Mouse (Mus musculus): Measurements from ENCODE around the gene Scamp4. TPM values are rescaled to one million over a fixed set of nuclear protein-coding genes. Genes with fewer than 3 reads are reported as not detected.
A peak's percentile ranks its signal among the peaks of the same experiment; 100 is the strongest.

The Scamp4 gene
- polyA plus RNA-seq, 1 experiment from 2014 or later, result 102 TPM

GRCm38 (mm10) chr10:80570871-80571836 is 31.5 kb upstream of the Scamp4 start:
- Histone ChIP-seq H3K36me3 (peaks cover 23% of the 10 kb centered on the region), H3K4me2 (peak overlapping the region; percentile 43), H3K9ac (peak overlapping the region; percentile 21), H3K4me3 (peak overlapping the region; percentile 14; the same call in 1 of the 2 replicates), H3K27ac (peak overlapping the region; percentile 68), H3K4me1 (peaks cover 73% of the 10 kb centered on the region), H3K27me3 (no peaks in the 10 kb centered on the region), H3K9me3 (no peaks in the 10 kb centered on the region)
- 20% methylated on average over 30 of the region's 30 CpGs for WGBS
- ATAC-seq (ENCODE audit: insufficient number of reproducible peaks, low FRiP score, low TSS enrichment, low read depth), result peak; percentile 12; the same call in 1 of the 2 replicates

- H3K9ac ChIP-seq, result no peak overlapping the region
- no peaks in the 10 kb centered on the region for H3K9me3 ChIP-seq
- H3K4me2 ChIP-seq, result no peak overlapping the region
- ATAC-seq (ENCODE audit: insufficient number of reproducible peaks, low FRiP score, low TSS enrichment, low read depth), result no peak
- no peak overlapping the region for H3K4me3 ChIP-seq
- peaks cover 71% of the 10 kb centered on the region for H3K4me1 ChIP-seq
- H3K27ac ChIP-seq, result 0 out of 2 replicates have a peak overlapping the region, but pooled peaks have one; percentile 33
- 74% methylated on average over 2 of the region's 2 CpGs for WGBS
- peaks cover 18% of the 10 kb centered on the region for H3K36me3 ChIP-seq
- H3K27me3 ChIP-seq, result no peaks in the 10 kb centered on the region
Measured at GRCm38 (mm10) chr10:80572477-80572876, 30.2 kb upstream of the Scamp4 start.

GRCm38 (mm10) chr10:80573944-80574343 is 28.7 kb upstream of the Scamp4 start:
- H3K4me2 ChIP-seq, result no peak overlapping the region
- no peak overlapping the region for H3K4me3 ChIP-seq
- WGBS, result 59% methylated on average over 9 of the region's 9 CpGs
- H3K9me3 ChIP-seq, result no peaks in the 10 kb centered on the region
- no peak overlapping the region for H3K9ac ChIP-seq
- H3K27ac ChIP-seq, result peak overlapping the region; percentile 52; the same call in 1 of the 2 replicates
- no peaks in the 10 kb centered on the region for H3K27me3 ChIP-seq
- H3K36me3 ChIP-seq, result peaks cover 4% of the 10 kb centered on the region; the same call in 1 of the 2 replicates
- ATAC-seq (ENCODE audit: insufficient number of reproducible peaks, low FRiP score, low TSS enrichment, low read depth), result no peak
- peaks cover 80% of the 10 kb centered on the region for H3K4me1 ChIP-seq

GRCm38 (mm10) chr10:80574896-80575295 is 27.8 kb upstream of the Scamp4 start:
- Histone ChIP-seq H3K4me2 (no peak overlapping the region), H3K27ac (no peak overlapping the region), H3K9ac (no peak overlapping the region), H3K9me3 (no peaks in the 10 kb centered on the region), H3K27me3 (no peaks in the 10 kb centered on the region), H3K4me3 (peak overlapping the region; percentile 90; the same call in 1 of the 2 replicates), H3K4me1 (peaks cover 77% of the 10 kb centered on the region), H3K36me3 (no peaks in the 10 kb centered on the region)
- WGBS, result 67% methylated on average over 3 of the region's 3 CpGs
- ATAC-seq (ENCODE audit: insufficient number of reproducible peaks, low FRiP score, low TSS enrichment, low read depth), result no peak

- Histone ChIP-seq H3K27me3 (no peaks in the 10 kb centered on the region), H3K4me3 (peak overlapping the region; percentile 90), H3K36me3 (peaks cover 2% of the 10 kb centered on the region; the same call in 1 of the 2 replicates), H3K27ac (peak overlapping the region; percentile 95; the same call in 1 of the 2 replicates), H3K4me2 (peak overlapping the region; percentile 91), H3K9me3 (no peaks in the 10 kb centered on the region), H3K4me1 (peaks cover 66% of the 10 kb centered on the region), H3K9ac (peak overlapping the region; percentile 76)
- WGBS, result 13% methylated on average over 17 of the region's 17 CpGs
- ATAC-seq (ENCODE audit: insufficient number of reproducible peaks, low FRiP score, low TSS enrichment, low read depth), result no peak
Measured at GRCm38 (mm10) chr10:80575925-80576324, 26.7 kb upstream of the Scamp4 start.

- Histone ChIP-seq H3K36me3 (peaks cover 3% of the 10 kb centered on the region; the same call in 1 of the 2 replicates), H3K4me3 (peak overlapping the region; percentile 90), H3K27me3 (no peaks in the 10 kb centered on the region), H3K9me3 (no peaks in the 10 kb centered on the region), H3K4me1 (peaks cover 60% of the 10 kb centered on the region), H3K4me2 (peak overlapping the region; percentile 91), H3K27ac (peak overlapping the region; percentile 95), H3K9ac (peak overlapping the region; percentile 76)
- under 1% methylated on average over 80 of the region's 96 CpGs for WGBS
- ATAC-seq (ENCODE audit: insufficient number of reproducible peaks, low FRiP score, low TSS enrichment, low read depth), result no peak
Measured at GRCm38 (mm10) chr10:80576351-80577194, 26.1 kb upstream of the Scamp4 start.

GRCm38 (mm10) chr10:80577195-80578130 is 25.2 kb upstream of the Scamp4 start, which contains the start of gene Klf16:
Gene Klf16 (minus strand): TSS chr10:80577321.
- H3K4me1 ChIP-seq, result peaks cover 52% of the 10 kb centered on the region
- H3K9ac ChIP-seq, result peak within 1 kb of the TSS; percentile 76

GRCm38 (mm10) chr10:80578131-80578750 is 24.4 kb upstream of the Scamp4 start:
- Histone ChIP-seq H3K9me3 (no peaks in the 10 kb centered on the region), H3K36me3 (peaks cover 14% of the 10 kb centered on the region), H3K27ac (peak overlapping the region; percentile 95), H3K4me1 (peaks cover 51% of the 10 kb centered on the region), H3K4me3 (peak overlapping the region; percentile 90), H3K9ac (peak overlapping the region; percentile 24; the same call in 1 of the 2 replicates), H3K27me3 (no peaks in the 10 kb centered on the region), H3K4me2 (peak overlapping the region; percentile 91)
- 0 out of 2 replicates have a peak, but pooled peaks have one; percentile 0 for ATAC-seq (ENCODE audit: insufficient number of reproducible peaks, low FRiP score, low TSS enrichment, low read depth)
- under 1% methylated on average over 29 of the region's 29 CpGs for WGBS

More at GRCm38 (mm10) chr10:80577195-80578130, 25.2 kb upstream of the Scamp4 start, which contains the start of gene Klf16:
- H3K4me3 ChIP-seq, result peak within 1 kb of the TSS; percentile 90
- peak within 1 kb of the TSS; percentile 95 for H3K27ac ChIP-seq
- peak; percentile 87 for ATAC-seq (ENCODE audit: insufficient number of reproducible peaks, low FRiP score, low TSS enrichment, low read depth)
- no peaks in the 10 kb centered on the region for H3K27me3 ChIP-seq
- H3K36me3 ChIP-seq, result peaks cover 8% of the 10 kb centered on the region
- no peaks in the 10 kb centered on the region for H3K9me3 ChIP-seq
- peak within 1 kb of the TSS; percentile 91 for H3K4me2 ChIP-seq
- WGBS, result under 1% methylated on average over 66 of the region's 97 CpGs

- peak overlapping the region; percentile 91 for H3K4me2 ChIP-seq
- H3K4me3 ChIP-seq, result peak overlapping the region; percentile 90
- H3K27ac ChIP-seq, result peak overlapping the region; percentile 95
Measured at GRCm38 (mm10) chr10:80578911-80579310, 23.8 kb upstream of the Scamp4 start.

GRCm38 (mm10) chr10:80583047-80583446 is 19.6 kb upstream of the Scamp4 start:
- Histone ChIP-seq H3K36me3 (peaks cover 45% of the 10 kb centered on the region), H3K4me1 (peaks cover 46% of the 10 kb centered on the region), H3K27me3 (no peaks in the 10 kb centered on the region), H3K4me2 (no peak overlapping the region), H3K9me3 (no peaks in the 10 kb centered on the region), H3K9ac (no peak overlapping the region), H3K4me3 (no peak overlapping the region), H3K27ac (no peak overlapping the region)
- WGBS, result 81% methylated on average over 5 of the region's 5 CpGs
- no peak for ATAC-seq (ENCODE audit: insufficient number of reproducible peaks, low FRiP score, low TSS enrichment, low read depth)

More at GRCm38 (mm10) chr10:80578911-80579310, 23.8 kb upstream of the Scamp4 start:
- Histone ChIP-seq H3K36me3 (peaks cover 20% of the 10 kb centered on the region), H3K4me1 (peaks cover 49% of the 10 kb centered on the region), H3K9me3 (no peaks in the 10 kb centered on the region), H3K27me3 (no peaks in the 10 kb centered on the region), H3K9ac (no peak overlapping the region)
- ATAC-seq (ENCODE audit: insufficient number of reproducible peaks, low FRiP score, low TSS enrichment, low read depth), result no peak
- 6% methylated on average over 8 of the region's 8 CpGs for WGBS

Measured in limb, embryonic 15.5 days (tissue).